Mouse (Mus musculus): Measurements from ENCODE around the gene Clec10a. TPM values are rescaled to one million over a fixed set of nuclear protein-coding genes. Genes with fewer than 3 reads are reported as not detected.

Gene Clec10a
- total RNA-seq, 4 experiments from 2014 or later: 1.7 to 4.2 (median 3.2) TPM

DNA sequence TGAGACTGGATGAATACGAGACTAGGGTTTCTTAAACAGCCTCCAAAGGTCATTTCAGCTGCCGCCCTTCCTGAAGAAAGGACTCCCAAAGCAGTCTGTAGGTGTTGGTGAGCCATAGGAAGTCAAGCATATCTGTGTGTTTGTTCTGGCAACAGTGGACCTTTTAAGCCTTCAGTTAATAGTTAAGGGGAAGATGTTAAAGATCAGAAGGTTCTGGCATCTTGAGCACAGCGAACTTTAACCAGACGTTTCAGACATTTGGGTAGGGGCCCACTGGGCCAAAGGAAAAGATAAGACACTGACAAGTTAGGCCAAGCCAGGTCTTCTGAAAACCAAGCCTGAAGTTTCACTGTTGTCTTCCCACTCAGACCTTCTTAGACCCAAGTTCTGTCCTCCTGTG is 62.0 kb downstream of the Clec10a start:
- DNase-seq (ENCODE audit: low spot score): no peak

DNA sequence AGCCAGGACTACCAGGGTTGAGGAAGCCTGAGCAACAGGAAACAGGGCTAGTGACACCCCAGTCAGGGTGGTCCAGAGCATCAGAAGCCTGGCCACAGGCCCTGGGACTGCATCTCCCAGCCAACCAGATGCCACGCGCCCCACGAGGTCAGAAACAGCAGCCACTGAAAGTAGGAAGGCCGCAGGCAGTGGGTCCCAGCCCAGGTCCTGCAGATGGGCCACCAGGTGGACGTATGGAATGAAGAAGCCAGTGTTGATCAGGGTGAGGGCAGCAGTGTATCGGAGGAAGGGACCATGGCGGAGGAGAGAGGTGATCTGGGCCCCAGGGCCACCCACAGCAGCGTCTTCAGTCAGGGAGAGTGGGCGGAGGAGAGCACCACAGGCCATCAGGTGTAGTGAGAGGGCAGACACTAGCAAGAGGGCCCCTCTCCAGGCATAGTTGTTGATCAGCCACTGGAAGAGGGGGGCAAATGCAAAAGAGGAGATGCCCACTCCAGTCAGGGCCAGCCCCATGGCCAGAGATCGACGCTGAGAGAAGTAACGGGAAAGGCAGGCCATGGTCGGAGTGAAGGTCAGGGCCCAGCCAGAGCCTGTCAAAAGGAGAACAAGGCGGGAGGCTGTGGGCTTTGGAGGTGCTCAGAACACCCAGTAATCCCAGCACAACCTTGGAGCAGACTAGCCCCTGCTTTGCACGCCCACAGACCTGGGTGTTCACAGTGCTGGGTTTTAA is 62.9 kb downstream of the Clec10a start:
- no peak for DNase-seq (ENCODE audit: low spot score)

DNA sequence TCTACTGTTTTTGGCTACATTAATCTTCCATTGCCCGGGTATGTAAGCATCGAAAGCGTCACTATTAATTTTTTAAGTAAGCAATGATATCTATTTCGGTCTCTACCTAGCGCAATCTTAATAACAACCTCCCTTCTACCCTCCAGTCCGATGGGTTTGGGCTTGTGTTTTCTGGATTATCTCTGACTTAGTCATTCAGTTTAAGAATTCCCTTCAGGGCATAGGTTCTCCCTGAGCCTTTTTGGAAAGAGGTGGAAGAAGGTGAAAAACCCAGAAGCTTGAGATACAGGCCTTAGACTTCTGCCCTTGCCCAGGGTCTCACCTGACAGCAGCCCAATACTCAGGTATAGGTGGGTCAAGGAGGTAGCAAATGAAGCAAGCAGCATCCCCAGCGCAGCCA is 63.9 kb downstream of the Clec10a start:
- no peak for DNase-seq (ENCODE audit: low spot score)

DNA sequence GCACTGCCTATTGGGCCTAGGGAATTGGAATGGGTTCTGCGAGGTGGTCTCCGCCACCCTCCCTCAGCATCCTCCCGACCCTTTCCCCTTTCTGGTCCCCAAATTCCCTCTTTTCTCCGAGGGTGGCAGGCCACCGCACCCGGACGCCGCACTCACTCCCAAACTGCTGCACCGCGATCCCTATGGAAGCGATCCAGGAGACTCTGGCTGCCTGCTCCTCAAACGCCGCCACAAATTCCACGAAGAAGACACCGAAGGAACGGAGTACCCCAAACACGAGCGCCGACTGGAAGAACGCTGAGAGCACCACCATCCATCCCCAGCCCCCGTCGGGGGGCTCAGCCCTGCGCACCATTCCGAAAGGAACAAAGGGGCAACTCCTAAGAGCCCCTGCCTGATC is 64.3 kb downstream of the Clec10a start:
- no peak for DNase-seq (ENCODE audit: low spot score)

Other genes starting within 250 kb of the Clec10a start
- gene Gps2, start 242.3 kb upstream of the Clec10a start, total RNA-seq (2022): 10 to 100 TPM; 23.2 to 32.1 (median 27.7) TPM
- 100 to 1,000 TPM; 410 to 451 (median 437) TPM for gene Eif5a, start 234.2 kb upstream of the Clec10a start, total RNA-seq (2022)
- 10 to 100 TPM; 13.8 to 32.7 (median 24.3) TPM for gene Ybx2, start 220.4 kb upstream of the Clec10a start, total RNA-seq (2022)
- 100 to 1,000 TPM; 435 to 503 (median 470) TPM for gene Slc2a4, start 208.0 kb upstream of the Clec10a start, total RNA-seq (2022)
- 1 to 10 TPM in 1 of 4 experiments, not detected in 3; 1.1 TPM for gene Cldn7, start 191.4 kb upstream of the Clec10a start, total RNA-seq (2022)
- gene Ctdnep1, start 175.0 kb upstream of the Clec10a start, total RNA-seq (2022): 100 to 1,000 TPM; 144 to 172 (median 168) TPM
- gene Elp5, start 173.7 kb upstream of the Clec10a start, total RNA-seq (2022): 10 to 100 TPM; 41.7 to 57.3 (median 48.1) TPM
- gene Gabarap, start 165.1 kb upstream of the Clec10a start, total RNA-seq (2022): 100 to 1,000 TPM; 287 to 342 (median 325) TPM
- gene Phf23, start 160.4 kb upstream of the Clec10a start, total RNA-seq (2022): 10 to 100 TPM; 21.0 to 24.9 (median 23.6) TPM
- 1 to 10 TPM; 4.0 to 6.4 (median 5.1) TPM for gene Dvl2, start 155.6 kb upstream of the Clec10a start, total RNA-seq (2022)
- 1,000 to 10,000 TPM; 1,233 to 1,415 (median 1,285) TPM for gene Acadvl, start 140.8 kb upstream of the Clec10a start, total RNA-seq (2022)
- 1 to 10 TPM; 3.9 to 6.3 (median 5.2) TPM for gene Dlg4, start 139.3 kb upstream of the Clec10a start, total RNA-seq (2022)
- not detected for gene Asgr1, start 102.1 kb upstream of the Clec10a start, total RNA-seq (2022)
- under 1 TPM in 1 of 4 experiments, not detected in 3; 0.34 TPM for gene Asgr2, start 63.6 kb upstream of the Clec10a start, total RNA-seq (2022)
- 1 to 10 TPM; 2.6 to 4.5 (median 3.2) TPM for gene Mgl2, start 25.9 kb upstream of the Clec10a start, total RNA-seq (2022)
- gene Slc16a11, start 56.6 kb downstream of the Clec10a start, total RNA-seq (2022): 1 to 10 TPM in 1 of 4 experiments, under 1 TPM in 3; 0.38 to 2.8 (median 0.68) TPM
- gene Slc16a13, start 64.9 kb downstream of the Clec10a start, total RNA-seq (2022): 1 to 10 TPM; 2.5 to 3.6 (median 3.4) TPM
- gene Bcl6b, start 73.6 kb downstream of the Clec10a start, total RNA-seq (2022): 10 to 100 TPM in 3 of 4 experiments, 1 to 10 TPM in 1; 5.9 to 22.0 (median 17.3) TPM
- gene 0610010K14Rik, start 81.7 kb downstream of the Clec10a start, total RNA-seq (2022): 10 to 100 TPM; 22.2 to 31.6 (median 29.0) TPM
- 1 to 10 TPM; 1.2 to 2.7 (median 2.4) TPM for gene Gm21988, start 83.6 kb downstream of the Clec10a start, total RNA-seq (2022)
- gene Rnasek, start 83.6 kb downstream of the Clec10a start, total RNA-seq (2022): 100 to 1,000 TPM in 2 of 4 experiments, 10 to 100 TPM in 2; 91.2 to 119 (median 96.3) TPM
- 1 to 10 TPM; 2.6 to 4.0 (median 3.1) TPM for gene Alox12, start 99.2 kb downstream of the Clec10a start, total RNA-seq (2022)
- gene Alox12e, start 166.4 kb downstream of the Clec10a start, total RNA-seq (2022): not detected
- 10 to 100 TPM in 1 of 4 experiments, 1 to 10 TPM in 1, under 1 TPM in 2; 0.25 to 79.7 (median 1.2) TPM for gene Alox15, start 195.8 kb downstream of the Clec10a start, total RNA-seq (2022)